Mouse (Mus musculus) spleen, adult 2 months (tissue): Measurements from ENCODE around the gene Rbm47. TPM values are rescaled to one million over a fixed set of nuclear protein-coding genes. Genes with fewer than 3 reads are reported as not detected.

ENCODE experiments used
- DNase-seq, 2 experiments: peaks; one replicate each; pipeline versions ENCODE4 v3.0.0 to v3.0.0-alpha.2; 2012 to 2021; ENCODE audit warnings: low spot score in 2 of 2, low read depth in 1 of 2
- H3K27ac ChIP-seq: fragments of 200-500 bp; 2 replicates; pipeline ENCODE4 v1.5.1; 2012; ENCODE audit warnings: low read length, inconsistent platforms; ENCODE audit not compliant: insufficient read depth
- H3K27me3 ChIP-seq: fragments of 200-500 bp; 2 replicates; pipeline ENCODE4 v1.6.1; 2012; ENCODE audit warnings: mild to moderate bottlenecking, moderate library complexity, low read length, inconsistent platforms; ENCODE audit not compliant: control insufficient read depth, insufficient read depth
- H3K36me3 ChIP-seq: fragments of 200-500 bp; 2 replicates; pipeline ENCODE4 v1.6.1; 2012; ENCODE audit warnings: mild to moderate bottlenecking, low read length, inconsistent platforms; ENCODE audit not compliant: control insufficient read depth, insufficient read depth
- H3K4me1 ChIP-seq: fragments of 200-500 bp; 2 replicates; pipeline ENCODE4 v1.6.1; 2011; ENCODE audit warnings: inconsistent platforms; ENCODE audit not compliant: control insufficient read depth, insufficient read depth, insufficient read length
- H3K4me3 ChIP-seq: fragments of 200-500 bp; 2 replicates; pipeline ENCODE4 v1.5.1; 2011; ENCODE audit warnings: mild to moderate bottlenecking, inconsistent platforms; ENCODE audit not compliant: insufficient read depth, insufficient read length; ENCODE audit errors: extremely low read depth
- CTCF ChIP-seq: fragments of 200-500 bp; IDR thresholded peaks from 2 replicates; pipeline ENCODE4 v1.5.1; 2011; ENCODE audit warnings: mild to moderate bottlenecking, inconsistent platforms; ENCODE audit not compliant: insufficient read depth, insufficient read length, insufficient replicate concordance; ENCODE audit errors: extremely low read depth
- POLR2A ChIP-seq: fragments of 200-500 bp; IDR thresholded peaks from 2 replicates; pipeline ENCODE4 v1.6.1; 2011; ENCODE audit warnings: low read depth, low read length, inconsistent platforms
- WGBS: fragments of 180-500 bp; shearing (Covaris S2); methylation state at CpG from one replicate; pipeline ENCODE4 v1.1.7; 2018; 5-methylcytosine and 5-hydroxymethylcytosine counted together
- polyA plus RNA-seq: library from polyadenylated mRNA; depleted of rRNA; stranded (reverse); fragments of >200 nt; gene quantifications from 2 replicates; pipeline ENCODE4 v1.2.3, GENCODE M21; 2012

Rbm47 gene
- polyA plus RNA-seq, 1 experiment, result 10.5 TPM

DNA sequence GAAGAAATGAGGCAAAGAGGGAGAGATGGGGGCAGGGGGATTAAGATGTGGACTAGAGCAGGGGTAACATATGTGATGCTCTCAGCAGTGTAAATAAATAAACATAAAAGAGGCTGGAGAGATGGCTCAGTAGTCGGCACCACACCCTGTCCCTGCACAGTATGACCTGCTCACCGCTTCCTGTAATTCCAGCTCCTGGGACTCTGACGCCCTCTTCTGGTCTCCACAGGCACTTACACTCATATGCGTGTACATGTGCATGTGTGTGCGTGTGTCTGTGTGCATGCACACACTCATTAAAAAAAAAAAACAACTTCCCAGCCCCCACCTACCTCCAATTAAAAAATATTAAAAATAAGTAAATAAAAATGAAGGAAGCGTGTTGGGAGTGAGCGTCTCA is 38.3 kb downstream of the Rbm47 start:
- no peaks in the 10 kb centered on the region for H3K36me3 ChIP-seq
- no peaks in the 10 kb centered on the region for H3K27me3 ChIP-seq
- H3K4me1 ChIP-seq, result no peaks in the 10 kb centered on the region; the same call in 1 of the 2 replicates
- no peak for TF ChIP-seq POLR2A
- TF ChIP-seq CTCF, result no peak
- no peak overlapping the region for H3K4me3 ChIP-seq
- H3K27ac ChIP-seq, result no peak overlapping the region
- WGBS, result 95% methylated on average over 7 of the region's 7 CpGs
- DNase-seq, result no peak

DNA sequence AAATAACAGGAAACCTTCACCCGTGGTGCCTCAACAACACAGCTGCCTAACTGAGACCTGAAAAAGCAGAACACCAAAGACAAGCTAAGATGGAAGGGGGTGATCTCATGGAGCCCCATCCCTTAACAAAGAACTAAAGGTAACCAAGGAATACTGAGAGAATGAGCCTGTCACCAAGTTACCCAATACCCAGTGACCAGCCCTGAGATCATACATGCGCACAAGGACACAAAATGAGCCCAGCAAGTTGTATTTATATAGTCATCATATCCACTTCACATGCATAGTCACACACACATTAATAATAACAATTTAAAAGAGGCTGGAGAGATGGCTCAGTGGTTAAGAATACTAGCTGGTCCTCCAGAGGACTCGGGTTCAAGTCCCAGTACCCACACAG is 44.0 kb downstream of the Rbm47 start:
- Histone ChIP-seq H3K27me3 (no peaks in the 10 kb centered on the region), H3K27ac (no peak overlapping the region), H3K4me3 (no peak overlapping the region), H3K36me3 (no peaks in the 10 kb centered on the region), H3K4me1 (no peaks in the 10 kb centered on the region; the same call in 1 of the 2 replicates)
- no peak for TF ChIP-seq POLR2A
- TF ChIP-seq CTCF, result no peak
- WGBS, result 62% methylated on average over 3 of the region's 3 CpGs
- DNase-seq, result no peak

DNA sequence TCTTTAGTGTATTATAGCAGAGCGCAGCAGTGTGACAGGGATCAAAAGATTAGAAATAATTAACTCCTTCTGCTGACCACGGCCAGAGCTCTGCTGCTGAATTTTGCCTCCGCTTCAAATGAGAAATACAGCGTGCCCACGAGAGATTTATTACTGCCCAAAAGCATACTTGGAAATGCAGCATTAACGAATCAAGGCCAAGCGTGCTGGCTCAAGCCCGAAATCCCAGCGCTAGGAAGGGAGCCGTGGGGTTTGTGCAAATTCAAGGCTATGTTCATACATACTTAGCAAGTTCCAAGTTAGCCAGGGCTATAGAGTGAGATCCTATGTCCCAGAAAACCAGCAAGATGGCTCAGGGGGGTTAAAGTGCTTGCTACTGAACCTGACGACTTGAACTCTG is 47.5 kb downstream of the Rbm47 start:
- no peak overlapping the region for H3K4me3 ChIP-seq
- H3K27me3 ChIP-seq, result no peaks in the 10 kb centered on the region
- 92% methylated on average over 11 of the region's 11 CpGs for WGBS
- H3K27ac ChIP-seq, result no peak overlapping the region
- H3K4me1 ChIP-seq, result peaks cover 3% of the 10 kb centered on the region; the same call in 1 of the 2 replicates
- H3K36me3 ChIP-seq, result no peaks in the 10 kb centered on the region
- no peak for TF ChIP-seq POLR2A
- TF ChIP-seq CTCF, result no peak
- no peak for DNase-seq

DNA sequence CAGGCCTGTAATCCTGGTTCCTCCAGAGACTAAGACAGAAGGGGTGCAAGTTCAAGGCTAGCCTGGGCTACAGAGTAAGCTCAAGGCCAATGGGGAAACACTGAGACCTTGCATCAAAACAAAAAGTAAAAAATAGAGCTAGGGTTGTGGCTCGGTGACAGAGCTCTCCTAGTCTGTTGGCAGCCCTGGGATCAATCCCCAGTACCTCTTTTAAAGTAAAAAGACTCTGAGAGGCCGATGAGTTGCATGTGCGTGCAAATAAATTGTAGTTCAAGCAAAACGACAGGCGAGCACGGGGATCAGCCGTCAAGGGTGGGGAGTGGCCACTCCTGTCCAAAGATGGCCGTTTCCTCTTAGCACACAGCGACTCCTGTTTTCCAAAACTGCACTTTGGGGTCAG is 48.0 kb downstream of the Rbm47 start:
- no peak for DNase-seq
- Histone ChIP-seq H3K4me3 (no peak overlapping the region), H3K36me3 (no peaks in the 10 kb centered on the region), H3K4me1 (peaks cover 3% of the 10 kb centered on the region; the same call in 1 of the 2 replicates), H3K27me3 (no peaks in the 10 kb centered on the region), H3K27ac (no peak overlapping the region)
- 95% methylated on average over 9 of the region's 9 CpGs for WGBS
- TF ChIP-seq POLR2A (no peak), CTCF (no peak)

DNA sequence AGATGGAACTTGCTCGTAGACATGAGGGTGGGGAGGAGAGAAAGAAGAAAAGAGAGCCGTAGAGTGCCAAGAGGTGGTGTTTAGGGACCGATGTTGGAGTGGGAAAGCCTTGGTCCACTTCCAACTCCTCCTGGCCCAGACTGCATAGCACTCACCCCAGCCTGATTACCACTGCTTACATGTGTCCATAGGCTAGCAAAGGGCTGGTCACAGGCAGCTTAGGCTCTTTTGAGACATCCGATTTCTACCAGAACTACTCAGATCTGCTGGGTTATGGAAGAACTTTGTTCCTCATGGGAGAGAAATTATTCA is 48.9 kb downstream of the Rbm47 start:
- no peak for TF ChIP-seq POLR2A
- no peak for TF ChIP-seq CTCF
- 95% methylated on average over 4 of the region's 4 CpGs for WGBS
- no peaks in the 10 kb centered on the region for H3K36me3 ChIP-seq
- DNase-seq, result no peak
- peaks cover 3% of the 10 kb centered on the region; the same call in 1 of the 2 replicates for H3K4me1 ChIP-seq
- H3K27me3 ChIP-seq, result no peaks in the 10 kb centered on the region
- no peak overlapping the region for H3K27ac ChIP-seq
- no peak overlapping the region for H3K4me3 ChIP-seq

DNA sequence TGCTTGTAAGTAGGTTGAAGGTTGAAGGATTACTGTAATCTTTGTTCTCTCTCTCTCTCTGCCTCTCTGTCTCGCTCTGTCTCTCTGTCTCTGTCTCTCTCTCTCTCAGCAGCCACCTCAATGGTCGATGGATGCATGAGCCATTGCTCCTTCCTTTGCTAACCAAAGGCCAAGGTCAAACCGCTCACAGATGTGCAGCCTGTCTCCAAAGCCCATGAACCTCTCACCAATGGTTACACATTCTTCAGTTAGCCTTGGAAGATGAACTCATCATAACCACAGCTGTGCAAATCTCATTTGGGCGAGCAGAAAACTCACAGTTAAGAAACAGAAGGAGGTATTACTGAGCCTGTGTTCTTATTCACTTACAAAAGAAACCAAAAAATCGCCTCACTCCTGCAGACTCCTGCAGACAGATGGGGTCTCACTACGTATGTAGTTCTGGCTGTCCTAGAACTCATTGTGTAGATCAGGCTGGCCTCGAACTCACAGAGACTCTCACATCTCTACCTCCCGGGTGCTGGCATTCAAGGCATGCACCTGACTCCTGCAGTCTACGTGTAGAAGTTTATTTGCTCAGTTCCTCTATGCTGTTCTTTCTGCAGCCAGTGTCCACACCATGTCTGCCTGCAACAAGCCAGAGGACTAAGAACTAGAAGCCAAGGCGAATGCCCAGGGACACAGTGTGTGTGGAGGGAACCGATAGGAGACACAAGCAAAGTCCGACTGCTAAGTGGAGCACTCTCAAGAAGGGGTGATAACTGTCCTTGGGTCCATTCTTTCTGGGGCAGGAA is 49.4 kb downstream of the Rbm47 start:
- H3K36me3 ChIP-seq, result no peaks in the 10 kb centered on the region
- H3K4me1 ChIP-seq, result peaks cover 3% of the 10 kb centered on the region; the same call in 1 of the 2 replicates
- H3K27me3 ChIP-seq, result no peaks in the 10 kb centered on the region
- no peak for DNase-seq
- 86% methylated on average over 12 of the region's 12 CpGs for WGBS
- no peak overlapping the region for H3K27ac ChIP-seq
- H3K4me3 ChIP-seq, result no peak overlapping the region
- TF ChIP-seq POLR2A (no peak), CTCF (no peak)

DNA sequence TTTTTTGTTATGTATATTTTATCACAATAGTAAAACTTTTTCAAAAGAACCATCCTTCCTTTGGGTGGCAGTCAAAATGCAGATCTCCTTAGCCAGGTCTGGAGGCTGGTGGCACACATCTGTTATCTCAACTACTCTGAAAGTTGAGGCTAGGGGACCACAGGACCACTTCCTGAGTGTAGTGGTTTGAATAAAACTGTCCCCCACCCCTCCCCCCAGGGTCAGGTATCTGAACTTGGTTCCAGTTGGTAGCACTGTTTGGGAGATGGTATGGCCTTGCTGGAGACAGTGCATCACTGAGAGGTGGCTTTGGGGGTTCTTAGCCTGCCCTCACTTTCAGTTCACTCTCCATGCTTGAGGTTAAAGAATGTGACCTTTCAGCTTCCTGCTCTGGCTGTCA is 51.7 kb downstream of the Rbm47 start:
- H3K27me3 ChIP-seq, result no peaks in the 10 kb centered on the region
- H3K27ac ChIP-seq, result no peak overlapping the region
- DNase-seq, result no peak
- TF ChIP-seq POLR2A (no peak), CTCF (no peak)
- no peaks in the 10 kb centered on the region for H3K36me3 ChIP-seq
- peaks cover 3% of the 10 kb centered on the region; the same call in 1 of the 2 replicates for H3K4me1 ChIP-seq
- no peak overlapping the region for H3K4me3 ChIP-seq
